Mouse (Mus musculus): Measurements from ENCODE around the gene Tulp2.

Tulp2 gene

GRCm38 (mm10) chr7:45481374-45481927 is at the start of gene Tulp2:
TSS of gene Tulp2 (plus strand) at chr7:45481877.
- peak; percentile 79 to 82 for DNase-seq (ENCODE audit: low spot score in 2 of 2)

- DNase-seq (ENCODE audit: low spot score in 2 of 2), result no peak
These were observed 47.9 kb upstream of the Tulp2 start for GRCm38 (mm10) chr7:45433835-45434202.

GRCm38 (mm10) chr7:45434203-45435015 is 47.3 kb upstream of the Tulp2 start, which contains the start of gene Gys1:
TSS of gene Gys1 (plus strand) at chr7:45434844.
- peak; percentile 100 for DNase-seq (ENCODE audit: low spot score in 2 of 2)

- no peak for DNase-seq (ENCODE audit: low spot score in 2 of 2)
These were observed 46.6 kb upstream of the Tulp2 start for GRCm38 (mm10) chr7:45435038-45435437.

- DNase-seq (ENCODE audit: low spot score in 2 of 2), result no peak
These were observed 45.2 kb upstream of the Tulp2 start for GRCm38 (mm10) chr7:45436444-45436843.

- DNase-seq (ENCODE audit: low spot score in 2 of 2), result no peak
These were observed 44.6 kb upstream of the Tulp2 start for GRCm38 (mm10) chr7:45437046-45437445.

GRCm38 (mm10) chr7:45437521-45438276 is 44.0 kb upstream of the Tulp2 start, which contains the start of gene Ruvbl2:
TSS of gene Ruvbl2 (minus strand) at chr7:45438096.
- no peak for DNase-seq (ENCODE audit: low spot score in 2 of 2)

GRCm38 (mm10) chr7:45443526-45444420 is 37.9 kb upstream of the Tulp2 start:
- no peak for DNase-seq (ENCODE audit: low spot score in 2 of 2)

- DNase-seq (ENCODE audit: low spot score in 2 of 2), result no peak
These were observed 35.1 kb upstream of the Tulp2 start for GRCm38 (mm10) chr7:45446589-45446988.

GRCm38 (mm10) chr7:45447325-45447990 is 34.2 kb upstream of the Tulp2 start:
- DNase-seq (ENCODE audit: low spot score in 2 of 2), result no peak

- DNase-seq (ENCODE audit: low spot score in 2 of 2), result no peak
These were observed 31.7 kb upstream of the Tulp2 start for GRCm38 (mm10) chr7:45449974-45450373.

- peak; percentile 86 to 89 for DNase-seq (ENCODE audit: low spot score in 2 of 2)
These were observed 30.2 kb upstream of the Tulp2 start for GRCm38 (mm10) chr7:45451344-45451982.

GRCm38 (mm10) chr7:45454971-45455370 is 26.7 kb upstream of the Tulp2 start:
- DNase-seq (ENCODE audit: low spot score in 2 of 2), result no peak

GRCm38 (mm10) chr7:45455932-45456696 is 25.6 kb upstream of the Tulp2 start:
- no peak for DNase-seq (ENCODE audit: low spot score in 2 of 2)

GRCm38 (mm10) chr7:45456721-45457203 is 24.9 kb upstream of the Tulp2 start:
- DNase-seq (ENCODE audit: low spot score in 2 of 2), result no peak

GRCm38 (mm10) chr7:45457204-45458060 is 24.2 kb upstream of the Tulp2 start:
- peak in 1 of 2 experiments; percentile 49 for DNase-seq (ENCODE audit: low spot score in 2 of 2)

GRCm38 (mm10) chr7:45458748-45459563 is 22.7 kb upstream of the Tulp2 start:
- peak; percentile 86 to 89 for DNase-seq (ENCODE audit: low spot score in 2 of 2)

All from right cerebral cortex, postnatal 10 days (tissue).